Mouse (Mus musculus) adrenal gland (tissue): Measurements from ENCODE around the gene Hist1h2ac.

ENCODE experiments used
- intact Hi-C: fragments of 180-260 bp; cut with DNase I; formaldehyde crosslinking; loops from one replicate; pipeline ENCODE4 v1.15.1; 2025

Hist1h2ac gene

DNA sequence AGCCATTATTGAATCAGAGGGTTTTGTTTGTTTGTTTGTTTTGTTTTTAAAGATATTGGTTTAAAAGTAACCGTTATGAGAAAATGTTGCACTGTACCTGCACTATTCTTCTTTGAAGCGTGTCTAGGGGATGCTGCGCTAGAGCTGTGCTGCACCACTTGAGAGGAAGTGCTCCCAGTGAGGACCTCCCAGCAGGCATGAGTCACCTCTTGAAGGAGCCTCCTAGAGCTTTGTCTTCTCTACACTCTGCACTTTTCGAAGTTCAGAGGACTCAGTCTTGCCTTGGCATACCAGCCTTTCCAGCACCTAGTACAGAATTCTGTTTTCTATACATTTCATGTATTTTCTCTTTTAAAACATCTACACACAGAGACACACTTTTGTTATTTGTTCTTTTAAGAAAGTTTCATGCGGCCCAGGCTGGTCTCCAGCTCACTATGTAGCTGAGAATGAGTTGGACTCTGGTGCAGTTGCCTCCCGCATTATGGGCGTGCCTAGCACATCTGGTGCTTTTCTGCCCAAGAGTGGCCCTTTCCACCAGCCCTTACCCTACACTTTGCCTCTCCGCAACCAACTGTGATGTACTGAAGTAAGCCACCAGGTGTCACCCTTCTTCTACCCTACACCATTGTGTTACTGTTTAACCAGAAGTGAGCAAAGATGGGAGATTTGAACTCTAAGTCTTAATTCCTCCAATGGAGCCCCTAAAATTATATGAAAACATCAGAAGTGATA lies 17.2 kb upstream of the Hist1h2ac start:
- intact Hi-C loops, result loop anchor here (1.0 kb wide), 1 partner anchor 33 kb away; no protein-coding TSS in a partner anchor

DNA sequence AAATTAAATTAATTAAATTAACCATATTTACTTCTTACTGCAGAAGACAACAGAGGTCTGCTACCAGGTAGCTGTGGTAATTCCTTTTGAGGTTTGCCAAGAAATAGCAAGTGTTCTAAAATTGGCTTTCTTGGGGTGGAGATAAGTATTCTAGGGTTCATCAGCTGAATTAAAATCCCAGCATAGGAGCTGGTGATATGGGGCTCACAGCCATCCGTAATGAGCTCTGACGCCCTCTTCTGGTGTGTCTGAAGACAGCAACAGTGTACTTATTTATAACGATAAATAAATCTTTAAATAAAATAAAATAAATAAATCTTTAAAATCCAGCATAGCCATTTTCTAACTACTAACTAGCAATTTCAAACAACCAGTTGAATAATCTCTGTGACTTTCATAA lies 16.0 kb upstream of the Hist1h2ac start:
- intact Hi-C loops, result no loop called here

DNA sequence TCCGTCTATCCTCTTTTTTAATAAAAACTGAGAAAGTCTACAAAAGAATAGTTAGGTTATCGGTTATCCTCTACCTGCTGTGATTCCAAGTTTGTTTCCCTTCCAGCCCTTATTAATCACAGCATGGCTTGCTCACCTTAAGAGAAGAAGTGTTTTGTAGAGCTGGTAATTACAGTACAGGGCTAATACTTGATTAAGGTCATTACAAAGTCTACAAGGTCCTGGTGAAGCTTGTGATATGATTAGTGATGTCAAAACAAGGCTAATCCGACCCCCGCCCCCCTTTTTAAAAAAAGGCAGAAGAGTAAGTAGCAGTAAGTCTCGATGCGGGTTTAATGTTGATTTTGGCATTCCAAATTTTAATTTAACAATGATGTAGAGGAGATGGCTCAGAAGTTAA lies 15.2 kb upstream of the Hist1h2ac start:
- intact Hi-C loops, result loop anchor here (1.0 kb wide), 1 partner anchor 14 kb away; no protein-coding TSS in a partner anchor

DNA sequence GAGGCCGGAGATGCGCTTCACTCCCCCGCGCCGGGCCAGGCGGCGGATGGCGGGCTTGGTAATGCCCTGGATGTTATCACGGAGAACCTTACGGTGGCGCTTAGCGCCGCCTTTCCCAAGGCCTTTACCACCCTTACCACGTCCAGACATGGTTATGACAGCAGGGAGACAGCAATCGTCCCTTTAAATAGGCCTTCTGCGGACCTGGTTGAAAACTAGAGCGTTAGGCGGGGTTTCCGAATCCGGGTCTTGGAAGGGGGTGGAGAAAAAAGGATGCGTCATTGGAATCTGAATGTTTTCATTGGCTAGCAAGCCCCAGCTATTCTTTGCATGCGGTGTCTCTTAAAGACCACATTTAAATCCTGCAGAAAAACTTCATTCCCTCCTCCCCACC lies 14.5 kb upstream of the Hist1h2ac start, which contains the start of gene Hist1h4c:
Gene Hist1h4c, minus strand, starts transcription at position 155 of the 394 bp plus-strand sequence.
- intact Hi-C loops, result loop anchor here (1.0 kb wide), 1 partner anchor 13 kb away; no protein-coding TSS in a partner anchor

DNA sequence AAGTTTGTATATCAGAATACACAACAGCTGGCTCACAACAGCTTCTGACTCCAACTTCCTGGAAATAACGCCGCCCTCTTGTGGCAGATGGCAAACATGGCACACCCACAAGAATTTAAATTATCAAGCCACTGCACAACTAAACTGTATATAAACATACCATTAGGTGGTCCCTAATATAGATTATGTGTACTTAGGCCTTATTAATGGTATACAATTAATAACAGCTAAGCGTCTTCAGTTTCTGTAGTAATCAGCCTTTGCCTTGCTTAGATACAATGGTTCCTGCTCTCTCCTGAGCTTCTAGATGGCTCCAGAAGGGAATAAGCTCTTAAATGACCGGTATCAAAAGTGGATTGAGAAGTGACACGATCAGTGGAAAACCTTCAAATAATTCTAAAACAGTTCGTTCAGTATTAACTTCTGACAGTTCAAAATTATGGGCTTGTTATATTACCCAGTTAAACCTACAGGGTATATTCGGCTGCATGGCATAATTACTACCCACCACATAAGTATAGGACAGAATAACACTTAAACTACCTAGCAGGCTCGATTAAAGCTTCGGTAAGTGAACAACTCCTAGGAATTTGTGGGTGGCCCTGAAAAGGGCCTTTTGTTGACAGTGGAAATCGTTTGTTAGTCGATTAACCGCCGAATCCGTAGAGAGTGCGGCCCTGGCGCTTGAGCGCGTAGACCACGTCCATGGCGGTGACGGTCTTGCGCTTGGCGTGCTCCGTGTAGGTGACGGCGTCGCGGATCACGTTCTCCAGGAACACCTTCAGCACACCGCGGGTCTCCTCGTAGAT lies 13.9 kb upstream of the Hist1h2ac start:
- intact Hi-C loops, result loop anchor here (1.0 kb wide), 1 partner anchor 12 kb away; no protein-coding TSS in a partner anchor

DNA sequence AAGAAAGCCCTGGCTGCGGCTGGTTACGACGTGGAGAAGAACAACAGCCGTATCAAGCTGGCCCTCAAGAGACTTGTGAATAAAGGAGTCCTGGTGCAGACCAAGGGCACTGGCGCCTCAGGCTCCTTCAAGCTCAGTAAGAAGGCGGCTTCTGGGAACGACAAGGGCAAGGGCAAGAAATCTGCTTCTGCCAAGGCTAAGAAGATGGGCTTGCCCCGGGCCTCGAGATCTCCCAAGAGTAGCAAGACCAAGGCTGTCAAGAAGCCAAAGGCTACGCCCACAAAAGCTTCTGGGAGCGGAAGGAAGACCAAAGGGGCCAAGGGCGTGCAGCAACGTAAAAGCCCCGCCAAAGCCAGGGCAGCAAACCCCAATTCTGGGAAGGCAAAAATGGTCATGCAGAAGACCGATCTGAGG lies 12.3 kb upstream of the Hist1h2ac start:
- intact Hi-C loops, result no loop called here

DNA sequence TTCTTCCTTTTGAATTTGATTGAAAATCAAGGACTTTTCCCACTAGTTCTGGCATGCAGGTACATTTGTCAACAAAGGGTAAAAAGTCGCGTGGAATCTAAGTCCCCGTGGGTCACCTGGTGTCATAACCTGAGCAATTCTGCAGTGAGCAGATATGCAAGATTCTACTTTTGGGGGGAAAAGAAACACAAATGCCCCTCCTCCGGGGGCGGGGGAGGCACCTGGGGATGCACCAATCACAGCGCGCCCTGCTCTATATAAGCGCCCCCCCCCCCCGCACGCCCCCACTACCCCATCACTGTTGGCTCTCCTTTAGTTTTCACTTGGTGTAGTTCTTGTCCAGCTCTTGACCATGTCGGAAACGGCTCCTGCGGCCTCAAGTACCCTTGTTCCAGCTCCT lies 11.8 kb upstream of the Hist1h2ac start, which contains the start of gene Hist1h1t:
Gene Hist1h1t, plus strand, starts transcription at position 301 of the 400 bp plus-strand sequence.
- intact Hi-C loops, result no loop called here

DNA sequence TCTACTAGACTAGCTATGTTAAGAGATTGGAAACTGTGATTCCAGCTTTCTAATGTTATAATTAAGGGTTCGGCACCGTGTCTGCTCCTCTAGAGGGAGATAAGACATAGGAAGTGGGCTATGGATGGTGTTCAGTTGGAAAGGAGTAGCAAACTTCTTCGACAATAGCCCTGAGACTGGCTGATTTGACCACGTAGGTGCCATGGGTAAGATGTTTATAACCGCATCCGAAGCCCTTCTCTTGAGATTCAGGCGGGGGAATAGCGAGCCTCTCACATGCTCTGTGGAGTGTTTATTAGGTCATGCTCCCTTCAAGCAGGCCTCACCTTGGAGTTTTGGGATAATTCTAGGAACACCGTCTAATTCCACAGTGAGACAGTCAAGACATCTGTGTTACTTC lies 11.2 kb upstream of the Hist1h2ac start:
- intact Hi-C loops, result no loop called here

DNA sequence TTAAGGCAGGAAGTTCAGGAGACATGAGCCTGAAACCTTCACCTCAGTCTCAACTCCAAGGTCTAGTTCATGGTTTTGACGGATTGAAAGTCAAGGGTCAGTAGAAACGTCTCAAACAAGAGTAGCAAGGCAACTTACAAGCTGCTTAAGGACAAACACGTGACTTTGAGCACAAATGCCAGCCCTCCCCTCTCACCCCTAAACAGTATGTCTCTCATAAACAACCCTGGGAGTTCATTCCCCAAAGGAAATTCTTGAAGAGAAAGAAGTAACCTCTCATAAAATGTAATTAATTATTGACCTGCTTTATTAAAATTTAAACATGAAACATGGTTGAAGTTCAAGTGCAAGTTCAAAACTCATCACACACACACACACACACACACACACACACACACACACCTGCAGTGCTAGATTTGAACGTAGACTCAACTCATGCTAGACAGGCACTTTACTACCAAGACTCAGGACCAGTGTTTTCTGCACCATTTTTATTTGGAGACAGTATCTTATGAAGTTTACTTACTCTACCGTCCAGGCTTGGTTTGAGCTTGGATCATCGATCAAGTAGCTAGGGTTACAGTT lies 10.2 kb upstream of the Hist1h2ac start:
- intact Hi-C loops, result no loop called here

DNA sequence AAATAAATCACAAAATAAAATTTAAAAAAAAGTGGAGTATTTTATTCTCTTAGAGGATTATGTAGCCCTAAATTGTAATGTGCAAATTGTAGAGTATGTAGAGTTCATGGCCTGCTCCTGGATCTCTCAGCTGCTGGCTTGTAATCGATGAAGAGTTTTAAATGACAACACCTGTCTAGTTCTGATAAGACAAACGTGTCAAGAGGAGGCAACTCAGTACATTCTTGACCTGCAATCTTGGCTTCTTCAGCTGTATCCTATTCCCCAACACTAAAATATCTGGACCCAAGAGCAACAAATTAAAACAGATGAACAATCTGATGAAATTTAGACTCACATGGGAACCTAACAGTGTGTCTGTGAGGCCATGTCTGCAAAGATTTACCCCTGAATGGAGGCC lies 5.7 kb upstream of the Hist1h2ac start:
- intact Hi-C loops, result loop anchor here (5.0 to 10.0 kb wide), 2 partner anchors 45 to 1647 kb away; partner anchors contain the start of genes Hist1h1c, Hist1h2ag, Hist1h2bj and Hist1h4i

DNA sequence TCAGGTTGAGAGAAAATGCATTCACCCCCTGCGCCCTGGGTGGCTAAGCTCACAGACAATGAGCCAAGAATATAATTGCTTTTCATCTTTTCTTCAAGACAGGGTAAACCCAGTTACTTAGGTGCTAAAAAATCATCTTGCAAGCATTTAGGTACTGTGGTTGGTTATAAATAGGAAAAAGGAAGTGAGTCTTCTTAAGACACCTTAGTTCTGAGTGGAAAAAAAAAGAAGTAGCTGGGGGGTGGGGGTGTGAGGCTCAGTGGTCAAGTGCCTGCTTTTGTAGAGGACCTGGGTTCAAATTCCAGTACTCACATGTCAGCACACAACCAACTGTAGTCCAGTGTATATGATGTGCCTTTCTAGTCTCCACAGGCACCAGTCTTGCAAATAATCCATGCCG lies 5.2 kb upstream of the Hist1h2ac start:
- intact Hi-C loops, result loop anchor here (5.0 to 10.0 kb wide), 2 partner anchors 46 to 1647 kb away; partner anchors contain the start of genes Hist1h1c, Hist1h2ag, Hist1h2bj and Hist1h4i

DNA sequence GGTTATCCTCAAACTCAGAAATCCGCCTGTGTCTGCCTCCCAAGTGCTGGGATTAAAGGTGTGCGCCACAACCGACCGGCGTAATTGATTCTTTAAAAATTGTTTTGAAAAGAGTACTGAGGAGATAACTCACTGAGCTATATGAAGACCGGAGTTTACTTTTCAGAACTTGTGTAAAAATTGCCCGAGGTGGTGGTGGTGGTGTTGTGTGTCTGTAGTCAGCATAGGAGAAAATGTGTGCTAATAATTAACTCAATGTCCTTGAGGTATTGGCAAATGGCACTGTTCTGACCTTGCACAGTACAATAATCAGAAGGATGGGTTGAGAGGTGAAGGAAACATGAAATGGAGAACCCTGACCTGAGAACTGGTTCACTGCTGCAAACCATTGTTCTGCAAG lies 4.2 kb upstream of the Hist1h2ac start:
- intact Hi-C loops, result loop anchor here (5.0 to 10.0 kb wide), 2 partner anchors 47 to 1646 kb away; partner anchors contain the start of genes Hist1h1c, Hist1h2ag, Hist1h2bj and Hist1h4i

DNA sequence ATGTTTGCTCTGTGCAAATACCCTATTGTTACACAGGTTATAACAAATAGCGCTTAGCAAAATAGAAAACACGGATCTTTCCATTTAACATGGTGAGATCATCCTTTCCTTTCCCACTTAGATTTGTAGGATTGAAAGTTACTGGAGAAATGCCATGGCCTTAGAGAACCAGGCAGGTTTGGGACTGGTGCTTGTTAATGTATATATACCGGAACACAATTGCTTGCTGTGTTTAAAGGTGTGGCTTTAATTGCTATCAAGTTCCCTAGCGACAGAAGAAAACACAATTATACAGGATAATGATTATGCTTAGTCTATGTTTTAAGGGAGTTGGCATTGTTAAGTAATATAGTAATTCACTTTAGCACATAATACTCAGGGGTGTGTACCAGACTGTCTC lies 3.4 kb upstream of the Hist1h2ac start:
- intact Hi-C loops, result loop anchor here (5.0 to 10.0 kb wide), 2 partner anchors 48 to 1645 kb away; partner anchors contain the start of genes Hist1h1c, Hist1h2ag, Hist1h2bj and Hist1h4i

DNA sequence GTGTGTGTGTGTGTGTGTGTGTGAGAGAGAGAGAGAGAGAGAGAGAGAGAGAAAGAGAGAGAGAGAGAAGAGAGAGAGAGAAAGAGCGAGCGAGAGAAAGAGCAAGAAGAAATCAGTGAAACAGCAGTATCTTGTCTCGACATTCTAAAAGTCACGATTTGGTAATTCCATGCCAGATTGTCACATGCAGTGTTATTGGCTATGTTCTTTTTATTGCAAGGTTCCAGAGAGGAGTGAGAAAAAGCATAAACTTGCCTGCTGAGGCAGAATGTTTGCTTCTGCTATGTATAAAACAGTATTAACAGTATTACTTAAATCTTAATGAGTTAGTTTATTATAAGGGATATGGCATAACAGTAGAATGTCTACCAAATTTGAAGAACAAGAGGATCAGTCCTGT lies 2.2 kb upstream of the Hist1h2ac start:
- intact Hi-C loops, result loop anchor here (1.0 to 10.0 kb wide), 3 partner anchors 12 to 1644 kb away; partner anchors contain the start of genes Hist1h1c, Hist1h2ag, Hist1h2bj and Hist1h4c

DNA sequence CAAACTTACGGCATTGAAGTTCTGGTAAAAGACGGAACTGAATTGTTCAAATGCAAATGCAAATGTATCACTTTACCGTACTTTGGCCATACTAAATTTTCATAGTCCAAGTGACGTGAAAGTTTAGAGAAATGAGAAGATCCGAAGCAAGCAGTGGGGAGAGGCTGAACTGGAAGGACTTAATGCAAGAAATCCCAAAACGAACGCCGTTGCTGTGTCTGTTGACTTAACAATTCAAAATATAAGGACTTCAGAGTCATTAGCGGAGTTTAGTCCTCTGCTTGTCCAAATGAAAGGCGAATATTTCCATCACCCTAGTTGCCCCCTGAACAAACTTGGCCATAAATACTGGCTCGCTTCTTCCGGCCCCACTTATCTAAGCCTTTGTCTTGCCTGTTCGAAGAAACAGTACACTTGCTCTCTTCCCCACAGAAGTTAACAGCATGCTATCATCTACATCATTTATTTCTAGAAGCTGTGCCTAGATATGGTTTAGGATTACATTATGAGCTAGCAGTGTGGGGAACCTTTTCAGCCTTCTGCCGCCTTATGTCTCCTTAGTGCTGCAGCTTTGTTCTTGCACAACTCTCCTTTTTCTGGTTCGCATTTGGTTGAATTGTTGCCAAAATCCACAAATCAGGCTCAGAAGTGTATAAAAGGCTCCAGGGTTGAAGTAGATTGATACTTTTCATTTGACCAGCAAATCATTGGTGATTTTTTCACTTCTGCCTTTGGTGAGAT lies 1.5 kb upstream of the Hist1h2ac start:
- intact Hi-C loops, result loop anchor here (1.0 to 10.0 kb wide), 3 partner anchors 13 to 1643 kb away; partner anchors contain the start of genes Hist1h1c, Hist1h2ag, Hist1h2bj and Hist1h4c

DNA sequence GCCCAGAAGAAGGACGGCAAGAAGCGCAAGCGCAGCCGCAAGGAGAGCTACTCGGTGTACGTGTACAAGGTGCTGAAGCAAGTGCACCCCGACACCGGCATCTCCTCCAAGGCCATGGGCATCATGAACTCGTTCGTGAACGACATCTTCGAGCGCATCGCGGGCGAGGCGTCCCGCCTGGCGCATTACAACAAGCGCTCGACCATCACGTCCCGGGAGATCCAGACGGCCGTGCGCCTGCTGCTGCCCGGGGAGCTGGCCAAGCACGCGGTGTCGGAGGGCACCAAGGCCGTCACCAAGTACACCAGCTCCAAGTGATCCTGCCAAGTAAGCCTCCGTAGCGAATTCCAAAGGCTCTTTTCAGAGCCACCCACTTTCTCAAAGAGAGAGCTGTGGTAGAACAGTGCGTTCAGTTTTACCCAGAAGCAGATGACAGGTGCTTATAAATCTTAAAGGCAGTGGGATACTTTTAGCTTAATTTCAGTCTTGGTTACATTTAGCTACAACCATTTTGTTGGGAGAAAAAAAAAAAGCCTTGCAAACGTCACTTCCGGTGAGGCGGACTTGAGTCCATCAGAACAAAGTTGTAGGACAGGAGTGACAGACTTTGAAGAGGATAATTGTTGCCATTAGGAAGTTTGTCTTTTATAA lies 672 bp upstream of the Hist1h2ac start:
- intact Hi-C loops, result loop anchor here (10.0 kb wide), 1 partner anchor 50 kb away; the partner anchor contains the start of gene Hist1h1c

DNA sequence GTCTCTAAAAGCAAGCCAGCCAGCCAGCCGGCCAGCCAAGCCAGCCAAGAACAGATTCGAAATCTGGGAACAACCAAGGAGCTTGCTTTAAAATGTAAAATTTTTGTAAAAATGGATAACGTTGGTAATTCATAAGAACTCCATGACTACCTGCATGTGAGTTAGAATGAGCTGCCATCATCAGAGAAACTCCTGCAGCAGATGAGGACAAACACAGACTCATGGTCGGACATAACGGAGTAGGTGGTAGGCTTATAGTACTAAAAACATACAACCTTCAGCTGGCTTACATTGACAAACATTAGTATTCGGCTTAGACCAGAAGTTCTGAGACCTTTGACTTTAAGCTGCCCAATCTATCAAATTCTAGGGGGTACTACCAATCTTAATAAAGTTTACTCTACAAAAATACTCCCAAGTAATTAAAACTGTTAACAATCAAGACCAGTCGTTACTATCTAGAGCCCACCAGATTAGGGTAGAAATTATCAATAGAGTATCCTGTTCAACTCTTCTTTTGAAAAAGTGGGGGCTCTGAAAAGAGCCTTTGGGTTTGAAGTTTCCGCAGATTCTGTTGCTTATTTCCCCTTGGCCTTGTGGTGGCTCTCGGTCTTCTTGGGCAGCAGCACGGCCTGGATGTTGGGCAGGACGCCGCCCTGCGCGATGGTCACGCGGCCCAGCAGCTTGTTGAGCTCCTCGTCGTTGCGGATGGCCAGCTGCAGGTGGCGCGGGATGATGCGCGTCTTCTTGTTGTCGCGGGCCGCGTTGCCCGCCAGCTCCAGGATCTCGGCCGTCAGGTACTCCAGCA lies 597 bp downstream of the Hist1h2ac start:
- intact Hi-C loops, result loop anchor here (2.0 to 10.0 kb wide), 2 partner anchors 52 to 60 kb away; partner anchors contain the start of genes Hist1h1c and Hist1h1e

DNA sequence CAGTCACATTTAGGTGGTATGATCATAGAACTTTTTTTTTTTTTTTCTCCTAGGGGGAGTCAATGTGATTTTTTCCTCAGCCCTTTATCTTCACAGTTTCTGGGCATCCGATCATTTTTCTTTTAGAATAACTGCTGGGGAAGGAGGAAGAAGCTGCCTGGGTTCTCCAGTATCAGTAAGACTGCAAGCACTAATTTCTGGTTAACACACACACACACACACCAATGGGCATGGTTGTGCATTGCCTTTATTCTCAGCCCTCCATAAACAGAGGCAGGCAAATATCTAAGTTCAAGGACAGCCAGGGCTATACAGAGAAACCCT lies 1.2 kb downstream of the Hist1h2ac start:
- intact Hi-C loops, result loop anchor here (2.0 to 10.0 kb wide), 2 partner anchors 52 to 60 kb away; partner anchors contain the start of genes Hist1h1c and Hist1h1e
